Mouse (Mus musculus) small intestine, adult 2 months (tissue): ENCODE measurements around the gene Dph3.

Experiments
- CTCF ChIP-seq: fragments of 200-500 bp; IDR thresholded peaks from 2 replicates; pipeline ENCODE4 v1.5.1; 2012; ENCODE audit warnings: low read depth, mild to moderate bottlenecking, control low read depth, inconsistent platforms, low read length, moderate library complexity, mixed read lengths; ENCODE audit not compliant: insufficient replicate concordance, insufficient read length; ENCODE audit errors: extremely low read depth
- POLR2A ChIP-seq: fragments of 200-500 bp; IDR thresholded peaks from 2 replicates; pipeline ENCODE4 v1.6.1; 2012; ENCODE audit warnings: low read depth, mild to moderate bottlenecking, control low read depth, inconsistent platforms, low read length, moderate library complexity

- TF ChIP-seq POLR2A (no peak), CTCF (no peak)
Measured at GRCm38 (mm10) chr14:32055781-32056180, 29.7 kb downstream of the Dph3 start.
